Mouse (Mus musculus) stomach, embryonic 16.5 days (tissue): ENCODE measurements around the gene Adad2. TPM values are rescaled to one million over a fixed set of nuclear protein-coding genes. Genes with fewer than 3 reads are reported as not detected.

Experiments
- ATAC-seq: fragments of 200-750 bp; cut with Nextera tagmentation; 2 replicates; pipeline ENCODE4 v1.8.0; 2017; ENCODE audit warnings: moderate number of reproducible peaks, moderate TSS enrichment; ENCODE audit not compliant: insufficient read depth, low FRiP score
- H3K27ac ChIP-seq: fragments of 300-500 bp; sonication (generic); 2 replicates; pipeline ENCODE4 v1.5.1; 2014; ENCODE audit warnings: low read length
- H3K27me3 ChIP-seq: fragments of 300-500 bp; sonication (generic); 2 replicates; pipeline ENCODE4 v1.6.1; 2014; ENCODE audit warnings: low read length, control low read depth, mixed read lengths; ENCODE audit not compliant: control insufficient read depth, insufficient read depth
- H3K36me3 ChIP-seq: fragments of 300-500 bp; sonication (generic); 2 replicates; pipeline ENCODE4 v1.6.1; 2014; ENCODE audit warnings: low read length; ENCODE audit not compliant: control insufficient read depth, insufficient read depth
- H3K4me1 ChIP-seq: fragments of 300-500 bp; sonication (generic); 2 replicates; pipeline ENCODE4 v1.6.1; 2014; ENCODE audit warnings: low read length, control low read depth, mixed read lengths; ENCODE audit not compliant: control insufficient read depth, insufficient read depth
- H3K4me2 ChIP-seq: fragments of 300-500 bp; sonication (generic); 2 replicates; pipeline ENCODE4 v1.6.1; 2014; ENCODE audit warnings: low read depth, low read length, mixed read lengths
- H3K4me3 ChIP-seq: fragments of 300-500 bp; sonication (generic); replicated peaks from 2 replicates; pipeline ENCODE4 v1.5.1; 2014; ENCODE audit warnings: mild to moderate bottlenecking, low read length
- H3K9ac ChIP-seq: fragments of 300-500 bp; sonication (generic); 2 replicates; pipeline ENCODE4 v1.6.1; 2014; ENCODE audit warnings: low read length
- H3K9me3 ChIP-seq: fragments of 300-500 bp; sonication (generic); replicated peaks from 2 replicates; pipeline ENCODE4 v1.6.1; 2016; ENCODE audit warnings: low read length, control low read depth; ENCODE audit not compliant: control insufficient read depth
- WGBS: fragments of 180-500 bp; shearing (Covaris S2); extraction: QIAGEN DNeasy Blood & Tissue Kit; methylation state at CpG from one replicate; pipeline ENCODE4 v1.1.7; 2014; 5-methylcytosine and 5-hydroxymethylcytosine counted together
- polyA plus RNA-seq: library from polyadenylated mRNA; unstranded; fragments of >200 nt; fragmentation: Nextera tagmentation; extraction: Ambion mirVana; gene quantifications from 2 replicates; pipeline ENCODE4 v1.2.1, GENCODE M21; 2015

Gene Adad2
- polyA plus RNA-seq, 1 experiment from 2014 or later, result 0.06 TPM

DNA sequence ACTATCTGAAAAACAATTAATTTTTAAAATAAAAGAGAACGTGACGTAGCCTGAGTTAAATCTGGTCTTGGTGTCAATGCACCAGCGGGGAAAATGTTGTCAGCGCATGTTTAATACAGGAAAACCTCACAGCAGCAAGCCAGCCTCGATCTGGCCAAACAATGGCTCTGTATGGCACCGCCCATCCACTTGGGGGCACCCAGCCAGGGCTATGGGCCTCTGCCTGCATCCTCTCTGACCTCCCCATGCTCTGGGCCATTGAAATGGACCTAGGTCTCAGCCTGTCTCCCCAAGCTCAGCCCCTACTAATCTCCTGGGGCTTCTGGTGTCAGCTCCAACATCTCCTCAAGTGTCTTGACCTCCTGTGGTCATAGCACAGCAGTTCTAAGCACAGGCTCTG, 49.3 kb downstream of the Adad2 start:
- Histone ChIP-seq H3K36me3 (no peaks in the 10 kb centered on the region), H3K27me3 (no peaks in the 10 kb centered on the region), H3K4me3 (no peak overlapping the region), H3K9me3 (no peaks in the 10 kb centered on the region), H3K9ac (no peak overlapping the region), H3K4me1 (peaks cover 29% of the 10 kb centered on the region), H3K4me2 (no peak overlapping the region), H3K27ac (no peak overlapping the region)
- 75% methylated on average over 6 of the region's 6 CpGs for WGBS
- no peak for ATAC-seq

DNA sequence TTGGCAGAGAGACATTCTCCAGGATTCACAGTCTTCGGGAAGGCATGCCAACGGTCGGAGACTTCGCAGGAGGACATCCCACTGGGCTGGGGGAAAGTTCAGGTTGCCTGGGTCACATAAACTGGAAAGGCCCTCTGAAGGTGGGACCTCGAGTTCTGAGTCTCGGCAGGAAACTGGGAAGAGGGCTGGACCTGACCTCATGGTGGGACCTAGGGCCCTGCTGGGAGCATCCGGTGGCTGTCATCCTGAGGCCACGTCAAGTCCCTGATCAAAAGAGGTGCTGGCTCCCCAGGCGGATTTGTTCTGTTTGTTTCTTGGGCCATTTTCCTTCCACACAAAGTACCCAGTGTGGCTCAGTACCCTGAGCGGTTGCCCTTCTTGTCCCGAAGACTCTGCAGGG, 50.9 kb downstream of the Adad2 start:
- WGBS, result 69% methylated on average over 11 of the region's 11 CpGs
- no peak overlapping the region for H3K9ac ChIP-seq
- no peaks in the 10 kb centered on the region for H3K27me3 ChIP-seq
- no peaks in the 10 kb centered on the region for H3K36me3 ChIP-seq
- no peak for ATAC-seq
- no peaks in the 10 kb centered on the region for H3K9me3 ChIP-seq
- no peak overlapping the region for H3K4me2 ChIP-seq
- H3K27ac ChIP-seq, result no peak overlapping the region
- H3K4me3 ChIP-seq, result no peak overlapping the region
- H3K4me1 ChIP-seq, result peaks cover 29% of the 10 kb centered on the region

DNA sequence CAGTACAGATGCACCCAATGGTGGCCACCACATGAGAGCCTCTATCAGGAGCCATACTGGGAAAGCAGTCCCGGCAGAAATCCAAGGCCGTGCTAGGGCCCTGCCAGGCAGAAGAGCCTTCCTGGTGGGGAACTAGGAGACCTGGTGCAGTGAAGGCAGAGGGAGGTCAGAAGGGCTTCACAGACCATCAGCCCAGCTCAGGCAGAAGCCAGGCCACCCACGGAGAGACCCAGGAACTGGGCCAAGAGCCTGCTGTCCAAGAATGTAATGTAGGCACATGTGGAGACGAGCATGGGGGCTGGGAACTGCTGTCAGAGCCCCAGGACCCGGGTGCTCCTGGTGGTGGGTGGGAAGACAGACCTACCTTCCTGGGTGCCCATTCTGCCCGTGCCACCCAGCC, 52.7 kb downstream of the Adad2 start:
- no peak for ATAC-seq
- Histone ChIP-seq H3K27ac (no peak overlapping the region; the same call in 1 of the 2 replicates), H3K9ac (no peak overlapping the region; the same call in none of the 2 replicates)

More for the DNA sequence above, 52.7 kb downstream of the Adad2 start:
- Histone ChIP-seq H3K36me3 (no peaks in the 10 kb centered on the region), H3K4me1 (peaks cover 40% of the 10 kb centered on the region), H3K4me2 (no peak overlapping the region), H3K27me3 (no peaks in the 10 kb centered on the region), H3K4me3 (no peak overlapping the region), H3K9me3 (no peaks in the 10 kb centered on the region)
- WGBS, result 55% methylated on average over 6 of the region's 6 CpGs

Other genes with a start within 250 kb of the Adad2 start
- gene Mlycd, start 217.9 kb upstream of the Adad2 start, polyA plus RNA-seq, result 12.5 and 13.5 TPM in 2 replicates
- gene Osgin1, start 178.6 kb upstream of the Adad2 start, polyA plus RNA-seq, result 10.2 and 11.0 TPM in 2 replicates
- gene Necab2, start 166.0 kb upstream of the Adad2 start, polyA plus RNA-seq, result 0.74 and 1.5 TPM in 2 replicates
- not detected in 2 replicates for gene Slc38a8, start 111.0 kb upstream of the Adad2 start, polyA plus RNA-seq
- 108 and 115 TPM in 2 replicates for gene Mbtps1, start 54.0 kb upstream of the Adad2 start, polyA plus RNA-seq
- 31.0 and 39.2 TPM in 2 replicates for gene Hsdl1, start 37.6 kb upstream of the Adad2 start, polyA plus RNA-seq
- gene Dnaaf1, start 37.5 kb upstream of the Adad2 start, polyA plus RNA-seq, result 0.30 and 0.66 TPM in 2 replicates
- gene Taf1c, start 7.5 kb upstream of the Adad2 start, polyA plus RNA-seq, result 11.0 and 11.3 TPM in 2 replicates
- gene Kcng4, start 22.9 kb downstream of the Adad2 start, polyA plus RNA-seq, result 0.10 and 0.18 TPM in 2 replicates
- gene Wfdc1, start 53.6 kb downstream of the Adad2 start, polyA plus RNA-seq, result 33.9 and 38.6 TPM in 2 replicates
- gene Atp2c2, start 87.3 kb downstream of the Adad2 start, polyA plus RNA-seq, result 10.8 and 15.9 TPM in 2 replicates
- gene Tldc1, start 165.7 kb downstream of the Adad2 start, polyA plus RNA-seq, result 14.5 and 16.5 TPM in 2 replicates
- gene Cotl1, start 227.8 kb downstream of the Adad2 start, polyA plus RNA-seq, result 144 and 177 TPM in 2 replicates
- 10.7 and 12.7 TPM in 2 replicates for gene Klhl36, start 249.5 kb downstream of the Adad2 start, polyA plus RNA-seq